Mouse (Mus musculus) embryonic facial prominence, embryonic 10.5 days (tissue): ENCODE measurements around the gene Igf2r. TPM values are rescaled to one million over a fixed set of nuclear protein-coding genes. Genes with fewer than 3 reads are reported as not detected.

Experiments
- DNase-seq: peaks from one replicate; pipeline ENCODE4 v3.0.0-alpha.2; 2017; ENCODE audit warnings: low spot score
- H3K27ac ChIP-seq: fragments of 300-500 bp; sonication (generic); replicated peaks from 2 replicates; pipeline ENCODE4 v1.5.1; 2016; ENCODE audit warnings: mild to moderate bottlenecking
- H3K27me3 ChIP-seq: fragments of 300-500 bp; sonication (generic); replicated peaks from 2 replicates; pipeline ENCODE4 v1.6.1; 2016; ENCODE audit warnings: low read depth, mild to moderate bottlenecking; ENCODE audit not compliant: poor library complexity, severe bottlenecking
- H3K36me3 ChIP-seq: fragments of 300-500 bp; sonication (generic); replicated peaks from 2 replicates; pipeline ENCODE4 v1.6.1; 2016; ENCODE audit warnings: mild to moderate bottlenecking, moderate library complexity
- H3K4me1 ChIP-seq: fragments of 300-500 bp; sonication (generic); 2 replicates; pipeline ENCODE4 v1.6.1; 2016
- H3K4me3 ChIP-seq: fragments of 300-500 bp; sonication (generic); 2 replicates; pipeline ENCODE4 v1.5.1; 2016; ENCODE audit warnings: mild to moderate bottlenecking, moderate library complexity
- H3K9me3 ChIP-seq: fragments of 300-500 bp; sonication (generic); 2 replicates; pipeline ENCODE4 v1.6.1; 2016; ENCODE audit warnings: mild to moderate bottlenecking
- WGBS: fragments of 180-500 bp; shearing (Covaris S2); methylation state at CpG from one replicate; pipeline ENCODE4 v1.1.7; 2016; 5-methylcytosine and 5-hydroxymethylcytosine counted together
- polyA plus RNA-seq: library from polyadenylated mRNA; unstranded; fragments of >200 nt; fragmentation: Nextera tagmentation; extraction: Ambion mirVana; gene quantifications from 2 replicates; pipeline ENCODE4 v1.2.1, GENCODE M21; 2016

Gene Igf2r
- polyA plus RNA-seq = 25.9 and 27.2 TPM in 2 replicates

DNA sequence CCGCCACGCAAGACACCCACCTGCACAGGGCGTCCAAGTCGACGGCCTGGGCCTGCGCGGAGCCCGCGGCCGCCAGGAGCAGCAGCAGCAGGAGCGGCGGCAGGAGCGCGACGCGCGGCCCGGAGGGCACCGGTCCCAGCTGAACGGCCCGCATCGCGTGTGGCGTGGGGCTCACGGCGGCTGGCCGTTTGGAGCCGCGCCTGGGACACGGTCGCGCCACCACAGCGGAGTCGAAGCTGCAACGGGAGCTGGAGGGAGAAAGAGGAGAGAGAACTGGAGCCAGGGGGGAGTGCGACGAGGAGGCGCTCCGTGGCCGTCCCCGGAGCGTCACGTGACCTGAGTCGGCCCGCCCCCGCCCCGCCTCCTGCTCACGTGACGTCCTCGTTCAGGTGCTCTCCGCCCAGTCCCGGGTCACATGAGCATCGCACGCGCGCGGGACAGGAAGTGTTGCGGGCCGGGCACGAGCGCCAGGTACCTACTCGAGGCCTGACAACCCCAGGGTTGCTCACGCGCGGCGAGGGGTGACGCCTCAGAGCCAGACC, at the start of gene Igf2r:
Gene Igf2r (minus strand): TSS at position 285 of the 542 bp plus-strand sequence.
- Histone ChIP-seq H3K4me3 (peak within 1 kb of the TSS; percentile 83), H3K27ac (peak within 1 kb of the TSS; percentile 93), H3K27me3 (no peaks in the 10 kb centered on the region; the same call in 1 of the 2 replicates), H3K36me3 (peaks cover 58% of the 10 kb centered on the region), H3K9me3 (peaks cover 16% of the 10 kb centered on the region), H3K4me1 (peaks cover 50% of the 10 kb centered on the region)
- peak; percentile 93 for DNase-seq
- WGBS = 15% methylated on average over 67 of the region's 67 CpGs

DNA sequence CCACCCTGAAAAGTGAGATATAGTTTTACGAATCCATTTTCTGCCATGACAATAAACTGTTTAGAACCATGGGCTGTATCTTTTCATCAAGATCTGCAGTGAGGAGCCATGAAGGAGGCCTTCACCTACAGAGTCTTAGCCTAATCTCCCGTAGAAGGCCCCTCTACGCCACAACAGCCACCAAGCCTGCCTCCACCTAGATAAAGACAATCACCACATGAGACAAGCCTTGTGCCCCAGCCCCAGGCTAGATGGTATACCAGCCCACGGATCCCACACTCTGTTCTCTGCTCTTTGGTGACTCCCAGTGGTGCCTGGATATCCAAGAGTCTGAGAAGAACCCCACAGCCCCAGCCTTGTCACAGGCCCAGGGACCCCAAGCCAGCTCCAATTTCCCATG, 46.4 kb upstream of the Igf2r start:
- no peaks in the 10 kb centered on the region for H3K27me3 ChIP-seq
- no peaks in the 10 kb centered on the region for H3K4me1 ChIP-seq
- no peak for DNase-seq
- H3K4me3 ChIP-seq = no peak overlapping the region
- peaks cover 86% of the 10 kb centered on the region for H3K36me3 ChIP-seq
- no peak overlapping the region for H3K27ac ChIP-seq
- 91% methylated on average over 4 of the region's 4 CpGs for WGBS
- peaks cover 34% of the 10 kb centered on the region for H3K9me3 ChIP-seq

DNA sequence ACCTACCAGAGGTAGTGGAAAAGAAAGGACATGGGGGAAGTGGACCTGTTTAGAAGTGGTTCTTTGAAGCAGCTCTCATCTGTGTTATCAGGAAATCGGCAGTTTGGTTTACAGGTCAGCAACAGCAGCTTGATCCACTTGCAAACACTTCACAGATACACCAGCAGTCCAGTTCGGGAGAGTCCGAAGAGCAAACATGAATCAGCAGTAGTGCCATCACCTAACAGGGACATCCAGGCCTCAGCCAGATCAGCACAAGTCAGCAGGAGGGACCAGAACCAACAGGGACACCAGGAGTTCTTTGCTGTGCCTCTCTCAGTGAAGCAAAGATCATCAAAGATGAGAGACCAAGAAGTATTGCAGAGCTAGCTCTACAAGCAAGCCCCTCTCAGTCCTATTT, 45.0 kb upstream of the Igf2r start:
- 92% methylated on average over 3 of the region's 3 CpGs for WGBS

DNA sequence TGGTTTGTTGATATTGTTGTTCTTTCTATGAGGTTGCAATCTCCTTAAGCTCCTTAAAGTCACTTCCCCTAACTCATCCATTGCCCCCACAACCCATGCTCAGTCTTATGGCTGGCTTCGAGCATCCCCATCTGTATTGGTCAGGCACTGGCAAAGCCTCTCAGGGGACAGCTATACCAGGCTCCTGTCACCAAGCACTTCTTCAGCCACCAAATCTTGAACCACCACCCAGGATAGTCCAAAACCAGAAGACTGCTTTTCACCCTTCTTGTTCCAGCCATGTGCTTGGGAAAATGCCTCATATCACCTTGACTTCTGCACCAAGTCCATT, 41.5 kb upstream of the Igf2r start:
- peak overlapping the region; percentile 79; the same call in 1 of the 2 replicates for H3K27ac ChIP-seq
- 94% methylated on average over 1 of the region's 1 CpGs for WGBS
- no peak overlapping the region for H3K4me3 ChIP-seq
- no peak for DNase-seq
- H3K9me3 ChIP-seq = 0 out of 2 replicates have a peak, but pooled peaks cover 8% of the 10 kb centered on the region
- H3K4me1 ChIP-seq = peaks cover 6% of the 10 kb centered on the region
- no peaks in the 10 kb centered on the region for H3K27me3 ChIP-seq
- H3K36me3 ChIP-seq = peaks cover 37% of the 10 kb centered on the region

More for the DNA sequence above, 45.0 kb upstream of the Igf2r start:
- Histone ChIP-seq H3K36me3 (peaks cover 72% of the 10 kb centered on the region), H3K4me1 (peaks cover 6% of the 10 kb centered on the region), H3K9me3 (peaks cover 20% of the 10 kb centered on the region), H3K27me3 (no peaks in the 10 kb centered on the region), H3K27ac (no peak overlapping the region), H3K4me3 (no peak overlapping the region)
- DNase-seq = no peak

DNA sequence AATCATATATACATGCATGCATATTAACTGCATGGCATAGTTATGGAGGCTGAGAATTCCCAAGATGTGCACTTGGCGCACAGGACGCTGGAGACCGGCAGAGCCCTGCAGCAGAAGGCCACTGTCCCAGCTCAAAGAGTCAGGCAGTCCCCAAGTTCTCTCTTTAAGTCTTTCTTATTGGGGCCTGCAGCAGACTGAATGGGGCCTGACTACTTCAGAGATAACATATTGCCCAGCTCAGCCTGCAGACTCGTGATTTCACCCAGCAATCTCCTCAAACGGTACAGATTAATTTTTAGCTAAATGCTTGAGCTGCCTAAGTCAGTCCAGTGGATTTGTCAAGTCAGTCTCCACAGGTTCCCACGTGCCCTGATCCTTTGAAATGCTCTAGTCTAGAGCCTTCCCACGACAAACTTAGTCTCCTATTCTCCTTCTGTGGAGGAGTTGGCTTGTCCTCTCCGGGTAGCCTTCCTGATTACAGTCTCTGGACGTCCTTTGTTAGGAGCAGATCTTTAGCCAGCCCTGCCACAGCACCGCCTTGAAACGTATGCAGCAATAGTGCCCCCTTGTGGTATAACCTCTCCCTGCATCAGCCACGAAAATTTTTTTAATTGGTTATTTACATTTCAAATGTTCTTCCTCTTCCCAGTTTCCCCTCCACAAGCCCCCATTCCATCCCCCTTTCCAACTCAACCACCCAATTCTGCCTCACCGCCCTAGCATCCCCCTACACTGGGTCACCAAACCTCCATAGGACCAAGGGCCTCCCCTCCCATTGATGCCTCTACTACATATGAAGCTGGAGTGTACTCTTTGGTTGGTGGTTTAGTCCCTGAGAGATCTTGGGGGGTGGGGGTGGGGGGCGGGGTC, 40.9 kb upstream of the Igf2r start:
- 0 out of 2 replicates have a peak, but pooled peaks cover 8% of the 10 kb centered on the region for H3K9me3 ChIP-seq
- peaks cover 31% of the 10 kb centered on the region for H3K36me3 ChIP-seq
- peaks cover 6% of the 10 kb centered on the region for H3K4me1 ChIP-seq
- no peak overlapping the region for H3K4me3 ChIP-seq
- 30% methylated on average over 14 of the region's 14 CpGs for WGBS
- peak overlapping the region; percentile 79 for H3K27ac ChIP-seq
- DNase-seq = peak; percentile 81
- H3K27me3 ChIP-seq = no peaks in the 10 kb centered on the region

DNA sequence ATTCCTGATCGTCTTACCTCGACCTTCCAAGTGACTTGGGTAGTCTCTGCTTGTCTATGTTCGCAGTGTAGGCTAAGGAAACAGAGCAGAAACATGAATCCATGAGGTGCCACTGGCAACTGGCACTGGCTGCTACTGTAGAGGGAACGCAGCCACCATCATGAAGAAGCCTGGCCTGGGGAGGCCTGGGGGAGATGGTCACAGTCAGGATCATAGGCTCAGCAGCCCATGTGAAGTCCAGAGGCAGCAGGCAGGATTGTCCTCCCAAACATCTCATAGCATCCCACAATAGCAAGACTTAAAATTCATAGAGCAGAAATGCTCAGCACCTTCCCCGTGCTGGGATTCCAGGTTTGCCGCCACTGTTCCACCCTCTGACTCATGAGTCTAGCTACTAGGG, 39.4 kb upstream of the Igf2r start:
- no peaks in the 10 kb centered on the region for H3K27me3 ChIP-seq
- H3K4me1 ChIP-seq = peaks cover 6% of the 10 kb centered on the region
- H3K9me3 ChIP-seq = 0 out of 2 replicates have a peak, but pooled peaks cover 8% of the 10 kb centered on the region
- H3K4me3 ChIP-seq = no peak overlapping the region
- peaks cover 19% of the 10 kb centered on the region for H3K36me3 ChIP-seq
- 92% methylated on average over 6 of the region's 6 CpGs for WGBS
- H3K27ac ChIP-seq = no peak overlapping the region
- no peak for DNase-seq

DNA sequence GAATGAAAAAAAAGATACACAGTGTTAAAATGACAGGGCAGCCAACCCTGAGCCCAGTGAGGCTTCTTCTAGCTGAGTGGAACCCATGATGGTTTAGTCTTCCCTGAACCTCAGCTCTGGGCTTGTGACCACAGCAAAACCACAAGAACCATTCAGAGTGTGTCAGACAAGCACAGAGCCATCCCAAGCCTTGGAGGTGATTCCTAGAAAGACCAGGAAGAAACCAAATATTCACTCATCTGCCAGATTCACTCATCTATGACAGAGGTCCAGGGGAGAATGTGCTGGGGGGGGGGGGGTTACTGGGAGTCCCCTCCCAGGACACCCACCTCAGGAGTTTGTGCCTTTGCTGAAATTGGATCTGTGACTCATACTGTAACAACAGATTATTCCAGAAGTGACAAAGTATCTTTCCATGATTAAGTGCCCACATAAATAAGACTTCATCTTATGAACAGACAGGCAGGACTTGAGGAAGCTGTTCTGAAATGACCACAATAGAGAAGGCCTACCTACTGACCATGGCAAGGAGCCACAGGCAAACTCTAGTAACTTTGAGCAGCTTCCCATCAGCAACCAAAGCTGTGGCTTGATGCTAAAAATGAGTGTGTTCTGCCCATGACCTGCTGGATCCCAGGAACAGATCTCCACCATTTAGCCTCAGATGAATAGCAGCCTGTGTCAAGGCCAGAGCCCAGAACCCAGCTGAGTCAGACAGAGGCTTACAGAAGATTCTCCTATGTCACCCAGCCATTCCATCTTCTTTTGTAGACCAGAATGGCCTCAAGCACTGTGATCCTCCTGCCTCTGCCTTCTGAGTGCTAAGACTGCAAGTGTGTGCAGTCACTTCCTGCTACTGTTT, 35.4 kb upstream of the Igf2r start:
- Histone ChIP-seq H3K4me3 (no peak overlapping the region), H3K4me1 (peaks cover under 1% of the 10 kb centered on the region; the same call in 1 of the 2 replicates), H3K27me3 (no peaks in the 10 kb centered on the region), H3K36me3 (peaks cover 9% of the 10 kb centered on the region), H3K27ac (no peak overlapping the region), H3K9me3 (no peaks in the 10 kb centered on the region)
- no peak for DNase-seq

DNA sequence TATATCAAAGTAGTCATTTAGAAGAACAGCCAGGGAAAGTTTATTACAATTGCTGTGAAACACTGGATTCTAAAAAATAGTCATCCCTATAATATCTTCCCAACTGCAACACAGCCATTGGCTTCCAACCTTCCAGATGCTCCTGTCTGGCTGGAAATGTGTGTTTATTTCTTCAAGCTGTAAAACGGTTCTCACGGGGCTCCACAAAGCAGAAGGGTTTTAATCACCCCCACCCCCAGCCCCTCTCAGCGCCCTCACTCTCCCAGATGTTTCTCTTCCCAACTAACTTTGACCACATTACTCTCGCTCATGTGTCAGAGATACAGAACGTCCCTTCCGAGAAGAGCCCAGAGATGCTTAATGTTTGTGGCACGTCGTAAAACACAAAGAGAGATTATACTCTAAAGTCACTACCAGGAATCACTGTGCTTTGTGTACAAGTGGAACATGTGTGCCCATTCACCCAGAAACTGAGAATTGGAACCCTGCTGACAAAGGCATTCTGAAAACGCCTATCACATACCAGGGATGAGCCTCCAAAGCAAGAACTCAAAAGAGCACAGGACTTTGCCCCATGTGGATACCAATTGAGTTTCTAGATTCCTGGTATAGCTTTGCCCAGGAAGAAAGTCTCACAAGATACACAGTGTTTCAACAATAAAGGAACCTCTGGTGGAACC, 32.5 kb upstream of the Igf2r start:
- H3K4me1 ChIP-seq = no peaks in the 10 kb centered on the region
- H3K9me3 ChIP-seq = no peaks in the 10 kb centered on the region
- peaks cover 19% of the 10 kb centered on the region for H3K36me3 ChIP-seq
- 68% methylated on average over 9 of the region's 9 CpGs for WGBS
- H3K27ac ChIP-seq = no peak overlapping the region
- H3K4me3 ChIP-seq = no peak overlapping the region
- H3K27me3 ChIP-seq = no peaks in the 10 kb centered on the region
- DNase-seq = no peak

DNA sequence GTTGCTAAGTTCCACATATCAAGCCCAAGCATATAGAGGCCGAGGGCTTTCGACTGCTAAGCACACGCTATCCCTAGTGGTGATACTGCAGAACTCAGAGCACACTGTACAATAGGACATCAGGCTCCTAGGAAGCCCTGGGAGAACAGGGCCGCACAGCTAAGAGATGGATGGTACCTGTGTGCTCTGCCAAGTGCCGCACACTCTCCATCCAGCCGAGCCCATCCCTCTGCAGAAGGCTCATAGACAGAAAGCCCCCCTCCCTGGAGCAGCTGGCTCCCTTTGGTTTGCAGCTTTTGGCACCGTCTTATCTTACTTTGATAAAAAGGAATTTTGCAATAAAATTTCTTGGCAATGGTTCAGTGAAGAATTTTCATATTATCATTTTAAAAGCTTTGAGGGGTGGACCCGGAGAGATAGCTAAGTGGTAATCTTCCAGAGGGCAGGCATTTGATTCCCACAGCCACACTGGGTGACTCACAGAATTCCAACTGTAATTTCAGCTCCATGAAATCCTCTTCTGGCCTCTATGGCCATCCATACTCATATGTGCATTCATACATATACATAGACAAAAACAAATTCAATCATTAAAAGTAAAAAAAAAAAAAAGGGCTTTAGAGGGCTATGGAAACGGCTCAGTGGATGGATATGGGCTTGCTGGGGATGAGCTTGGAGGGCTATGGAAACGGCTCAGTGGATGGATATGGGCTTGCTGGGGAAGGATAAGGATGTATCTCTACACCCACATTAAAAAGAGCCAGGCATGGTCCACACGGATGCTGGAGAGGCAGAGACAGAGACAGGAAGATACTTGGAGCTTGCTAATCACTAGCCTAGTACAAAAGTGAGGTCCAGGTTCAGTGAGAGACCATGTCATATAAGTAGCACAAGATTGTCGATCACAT, 30.2 kb upstream of the Igf2r start:
- Histone ChIP-seq H3K27me3 (no peaks in the 10 kb centered on the region), H3K4me3 (no peak overlapping the region), H3K9me3 (no peaks in the 10 kb centered on the region), H3K36me3 (peaks cover 23% of the 10 kb centered on the region), H3K27ac (no peak overlapping the region), H3K4me1 (peaks cover 10% of the 10 kb centered on the region)
- DNase-seq = no peak
- WGBS = 87% methylated on average over 12 of the region's 12 CpGs

DNA sequence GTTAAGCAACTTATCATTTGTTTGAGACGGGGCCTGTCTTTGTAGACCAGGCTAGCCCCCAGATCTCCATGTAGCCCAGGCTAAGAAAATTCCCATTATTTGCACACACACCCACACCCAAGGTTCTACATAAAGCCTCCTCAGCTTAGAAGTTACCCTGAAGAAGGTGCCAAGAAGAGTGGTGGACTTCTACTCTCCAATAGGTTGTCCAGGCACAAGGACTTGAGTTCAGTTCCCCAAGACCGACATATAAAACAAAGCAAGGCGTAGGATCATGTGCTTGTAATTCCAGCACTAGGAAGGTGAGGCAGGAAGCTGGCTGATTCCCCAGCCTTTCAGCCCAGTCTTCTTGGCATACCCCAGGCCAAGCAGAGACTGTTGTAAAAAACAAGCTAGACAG, 29.1 kb upstream of the Igf2r start:
- H3K4me3 ChIP-seq = no peak overlapping the region
- 92% methylated on average over 3 of the region's 3 CpGs for WGBS
- H3K27me3 ChIP-seq = no peaks in the 10 kb centered on the region

DNA sequence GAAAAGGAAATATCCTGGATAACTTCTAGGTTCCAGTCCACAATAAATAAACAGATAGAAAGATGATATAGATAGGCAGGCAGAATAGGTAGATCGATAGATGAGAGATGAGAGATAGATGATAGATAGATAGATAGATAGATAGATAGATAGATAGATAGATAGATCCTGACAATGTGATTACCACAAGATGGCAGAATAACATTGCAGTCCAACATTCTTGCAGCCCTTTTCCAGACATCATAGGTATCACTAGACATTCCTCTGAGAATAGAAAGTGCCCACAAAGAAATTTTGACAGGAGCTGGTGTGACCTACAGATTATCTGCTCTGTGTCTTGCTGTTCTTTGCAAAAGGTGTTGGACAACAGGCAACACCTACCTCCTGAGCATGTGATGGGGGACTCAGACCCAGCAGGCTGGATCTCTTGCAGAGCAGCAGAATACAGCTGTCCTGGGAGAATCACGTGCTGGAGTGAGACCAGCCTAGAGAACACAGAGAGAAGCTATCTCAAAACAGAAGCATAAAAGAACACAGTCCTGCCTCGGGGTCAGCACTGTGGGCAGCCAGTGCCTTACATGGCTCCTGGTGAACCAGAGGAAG, 28.1 kb upstream of the Igf2r start:
- Histone ChIP-seq H3K4me1 (peaks cover 29% of the 10 kb centered on the region), H3K27me3 (no peaks in the 10 kb centered on the region), H3K9me3 (no peaks in the 10 kb centered on the region), H3K27ac (no peak overlapping the region), H3K4me3 (no peak overlapping the region), H3K36me3 (peaks cover 26% of the 10 kb centered on the region)
- WGBS = 81% methylated on average over 3 of the region's 3 CpGs
- no peak for DNase-seq

More for the DNA sequence above, 29.1 kb upstream of the Igf2r start:
- H3K9me3 ChIP-seq = no peaks in the 10 kb centered on the region
- H3K36me3 ChIP-seq = peaks cover 26% of the 10 kb centered on the region
- DNase-seq = no peak
- peaks cover 21% of the 10 kb centered on the region for H3K4me1 ChIP-seq
- no peak overlapping the region for H3K27ac ChIP-seq
